Mouse (Mus musculus) kidney, adult 2 months (tissue): Measurements from ENCODE around the gene 4930426L09Rik.

Source experiments
- CTCF ChIP-seq: fragments of 200-500 bp; conservative IDR thresholded peaks from 2 replicates; pipeline ENCODE4 v1.5.1; 2011; ENCODE audit warnings: low read depth, mild to moderate bottlenecking, control low read depth, low read length, moderate library complexity, mixed read lengths; ENCODE audit not compliant: insufficient read depth, insufficient read length
- POLR2A ChIP-seq: fragments of 200-500 bp; IDR thresholded peaks from one replicate; pipeline ENCODE4 v1.6.1; 2011; ENCODE audit warnings: low read depth, low read length, control low read depth

DNA sequence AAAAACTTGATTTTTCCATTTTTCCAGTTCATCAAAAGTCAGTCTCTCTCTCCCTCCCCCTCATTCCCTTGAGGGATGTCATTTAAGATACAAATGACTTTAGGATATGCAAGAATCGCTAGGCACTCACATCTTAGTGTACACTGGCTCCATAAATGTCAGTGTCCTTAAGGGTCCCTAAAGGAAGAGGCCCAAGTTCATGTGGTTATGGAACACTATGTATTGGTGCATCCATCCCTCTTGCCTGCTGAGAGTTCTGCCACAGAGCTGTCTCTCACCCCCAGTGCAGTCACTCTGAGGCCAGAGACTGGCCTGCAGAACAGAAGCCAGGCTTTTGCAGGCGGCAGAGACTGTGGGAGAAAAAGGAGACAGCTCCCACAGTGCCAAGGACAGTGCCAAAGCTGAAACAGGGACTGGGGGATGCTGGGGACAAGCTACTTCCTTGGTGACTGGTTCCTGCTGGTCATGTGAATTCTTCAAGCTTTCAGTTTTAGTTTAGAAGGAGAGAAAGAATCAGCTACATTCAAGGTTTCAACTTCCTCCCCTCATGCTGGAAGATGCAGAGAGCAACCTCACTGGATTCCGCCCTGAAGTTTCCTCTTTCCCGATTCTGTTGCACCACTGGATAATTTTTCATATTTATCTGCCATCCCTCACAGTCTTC lies 39.9 kb downstream of the 4930426L09Rik start:
- TF ChIP-seq POLR2A (no peak), CTCF (no peak)
